Mouse (Mus musculus): ENCODE measurements at regions not wholly inside any gene's neighbourhood (a gene's known extent, or its start where the extent isn't known, plus 50 kb on each side); places are given as distances from the start of the nearest gene placed in this dataset.

DNA sequence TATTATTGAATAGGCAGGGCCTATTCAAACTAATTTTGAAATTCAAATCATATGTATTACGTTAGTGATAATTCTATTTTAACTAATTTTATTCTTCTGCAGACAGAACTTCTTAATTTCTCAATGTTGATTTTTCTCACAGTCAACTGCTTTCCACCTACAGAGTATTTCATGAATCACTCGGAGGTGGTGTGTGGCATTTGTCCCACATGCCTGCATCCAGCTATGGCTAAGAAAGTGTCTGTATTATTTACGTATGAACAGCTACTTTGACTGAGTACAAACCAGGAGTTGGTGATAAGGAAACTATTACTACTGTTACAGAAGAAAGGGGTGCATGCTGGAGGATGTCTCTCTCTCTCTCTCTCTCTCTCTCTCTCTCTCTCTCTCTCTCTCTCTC lies 619.5 kb upstream of the Tle4 start:
- CTCF ChIA-PET: no interaction called here

- CTCF ChIA-PET: no interaction called here
These were observed 616.8 kb upstream of the Tle4 start for GRCm38 (mm10) chr19:15214651-15215050.

DNA sequence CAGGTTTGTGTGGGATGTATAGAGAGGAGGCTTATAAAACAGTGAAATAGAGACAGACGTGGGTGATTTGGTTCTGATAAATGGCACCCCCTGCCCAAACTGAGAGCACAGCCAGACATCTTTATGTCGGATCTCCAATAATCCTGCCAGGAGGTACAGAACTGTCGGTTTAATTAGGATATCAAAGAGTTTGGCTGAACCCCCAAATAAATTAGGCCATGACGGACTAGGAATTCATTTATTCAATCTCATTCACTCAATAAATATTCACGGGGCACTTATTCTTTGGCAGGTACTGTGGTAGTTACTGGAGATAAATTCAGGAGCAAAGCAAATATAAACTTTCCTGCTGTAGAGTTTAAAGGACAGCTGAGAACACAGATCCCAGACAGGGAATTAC lies 615.0 kb upstream of the Tle4 start:
- CTCF ChIA-PET: no interaction called here

GRCm38 (mm10) chr19:15203039-15203438 lies 605.2 kb upstream of the Tle4 start:
- CTCF ChIA-PET: no interaction called here

DNA sequence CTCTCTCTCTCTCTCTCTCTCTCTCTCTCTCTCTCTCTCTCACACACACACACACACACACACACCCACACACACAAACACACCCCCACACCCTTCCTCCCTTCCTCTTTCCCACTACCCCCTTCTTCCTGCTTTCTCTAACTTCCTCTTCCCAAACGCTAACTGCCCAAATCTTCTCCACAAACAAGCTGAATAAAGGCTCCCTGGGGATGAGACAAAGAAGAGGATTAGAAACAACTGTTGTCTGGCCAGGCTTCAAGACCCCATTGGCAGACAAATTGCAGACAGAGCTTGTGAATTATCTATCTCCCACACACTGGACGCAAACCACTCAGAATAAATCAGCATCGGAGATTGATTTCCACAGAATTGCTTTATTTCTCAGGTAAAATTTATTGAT lies 603.4 kb upstream of the Tle4 start:
- CTCF ChIA-PET: no interaction called here

DNA sequence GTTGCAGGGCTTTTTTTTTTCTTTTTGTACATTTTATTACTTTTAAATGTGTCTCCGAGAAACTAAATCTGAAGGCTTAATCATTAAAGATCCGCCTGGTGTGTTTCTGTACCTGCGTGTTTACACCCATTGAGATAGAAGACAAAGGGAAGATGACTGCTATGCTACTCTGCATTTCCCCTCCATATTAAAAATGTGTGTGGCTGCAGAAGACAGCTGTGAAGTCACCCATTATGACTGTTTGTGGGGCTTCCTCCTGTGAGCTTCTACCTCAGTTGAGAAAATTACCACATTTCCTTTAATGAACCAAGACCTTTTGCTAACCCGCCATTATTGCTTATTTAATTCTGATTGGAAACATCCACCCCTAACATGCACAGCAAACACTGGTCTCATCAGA lies 602.9 kb upstream of the Tle4 start:
- CTCF ChIA-PET: no interaction called here

DNA sequence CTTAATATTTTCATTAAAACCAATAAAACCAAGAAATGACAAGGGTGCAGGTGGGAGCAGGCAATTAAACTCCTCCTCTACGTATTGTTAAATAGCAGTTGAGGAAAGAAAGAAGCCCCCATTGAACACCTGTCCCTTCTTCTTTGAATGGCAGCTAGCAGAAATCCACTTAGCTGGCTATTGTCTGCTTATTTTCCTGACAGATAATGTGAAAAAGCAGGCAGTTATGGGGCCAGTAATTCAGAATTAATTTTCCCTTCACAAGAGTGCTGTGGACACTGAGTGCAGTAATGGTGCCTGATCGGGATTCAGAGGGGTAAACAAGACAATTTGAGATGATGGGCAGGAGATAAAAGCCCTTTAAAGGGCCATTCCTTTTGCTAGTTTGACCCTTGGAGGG lies 602.5 kb upstream of the Tle4 start:
- CTCF ChIA-PET: no interaction called here

DNA sequence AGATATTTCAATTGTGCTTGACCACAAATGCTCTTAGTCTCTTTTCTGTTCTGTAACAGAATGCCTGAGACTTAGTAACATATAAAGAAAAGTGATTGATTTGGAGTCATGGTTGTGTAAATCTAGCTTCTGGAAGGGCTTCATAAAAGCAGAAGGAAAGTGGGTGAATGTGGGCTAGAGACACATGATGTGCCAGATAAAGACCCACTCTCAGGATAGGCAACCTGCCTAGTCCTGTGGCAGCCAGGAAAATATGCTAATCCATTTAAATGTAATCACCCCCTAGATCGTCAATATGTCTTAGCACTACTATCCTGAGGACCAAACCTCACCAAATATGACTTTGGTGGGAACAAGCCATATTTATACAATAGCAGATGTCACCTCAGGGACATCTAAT lies 601.8 kb upstream of the Tle4 start:
- CTCF ChIA-PET: no interaction called here

DNA sequence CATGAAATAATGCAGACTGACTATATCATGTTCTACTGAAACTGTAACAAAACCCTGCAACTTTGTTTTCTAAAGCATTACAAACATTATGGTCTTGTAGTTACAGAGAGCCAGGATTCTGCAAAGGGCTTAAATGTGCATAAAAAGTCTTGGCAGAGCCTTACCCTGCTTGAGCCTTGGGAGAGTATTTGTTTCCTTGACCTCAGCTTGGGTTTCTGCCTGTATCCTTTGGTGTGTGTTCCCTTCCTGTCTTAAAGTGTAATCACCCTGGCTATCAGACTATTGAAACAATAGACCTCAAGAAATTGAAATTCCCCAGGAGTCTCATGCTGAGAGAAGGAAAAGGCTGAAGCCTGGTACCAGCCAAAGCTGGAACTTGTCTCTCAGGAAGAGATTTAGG lies 577.4 kb upstream of the Tle4 start:
- CTCF ChIA-PET: no interaction called here

DNA sequence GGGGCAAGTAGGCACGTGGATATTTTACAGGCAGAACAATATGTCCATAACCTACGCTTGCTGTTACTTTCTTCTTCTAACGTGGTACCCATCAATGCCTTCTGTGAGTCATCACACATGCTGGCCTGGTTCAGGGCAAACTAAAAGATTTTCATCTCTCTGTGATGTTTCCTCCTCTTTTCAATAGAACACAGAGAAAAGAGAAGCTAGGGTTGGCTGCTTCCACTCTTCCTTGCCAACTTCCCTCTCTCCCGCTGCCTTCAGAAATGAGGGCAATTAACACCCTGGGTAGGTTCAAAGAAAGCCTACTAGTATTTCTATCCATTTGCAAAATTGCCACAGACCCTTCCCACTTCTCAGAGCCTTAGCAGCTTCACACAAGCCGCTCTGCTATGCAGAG lies 575.5 kb upstream of the Tle4 start:
- CTCF ChIA-PET: no interaction called here

DNA sequence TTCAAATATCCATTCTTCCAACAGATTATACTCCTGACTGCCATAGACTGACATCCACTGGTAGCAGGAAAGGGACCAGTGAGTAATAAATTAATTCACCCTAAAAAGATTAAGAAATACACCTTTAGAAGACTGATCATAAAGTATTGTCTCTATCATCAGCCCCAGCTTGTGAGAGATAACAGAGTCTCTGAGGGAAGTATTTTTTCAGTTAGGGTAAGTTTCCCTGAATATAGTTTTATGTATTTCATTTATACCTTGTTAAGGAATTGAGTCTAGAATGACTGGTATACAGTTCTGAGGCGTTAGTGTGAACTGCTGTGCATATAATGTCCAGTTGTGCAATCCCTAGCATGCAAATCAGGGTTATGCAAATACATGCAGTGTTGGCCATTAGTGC lies 569.3 kb upstream of the Tle4 start:
- CTCF ChIA-PET: no interaction called here

GRCm38 (mm10) chr19:15160641-15161040 lies 562.8 kb upstream of the Tle4 start:
- CTCF ChIA-PET: no interaction called here

DNA sequence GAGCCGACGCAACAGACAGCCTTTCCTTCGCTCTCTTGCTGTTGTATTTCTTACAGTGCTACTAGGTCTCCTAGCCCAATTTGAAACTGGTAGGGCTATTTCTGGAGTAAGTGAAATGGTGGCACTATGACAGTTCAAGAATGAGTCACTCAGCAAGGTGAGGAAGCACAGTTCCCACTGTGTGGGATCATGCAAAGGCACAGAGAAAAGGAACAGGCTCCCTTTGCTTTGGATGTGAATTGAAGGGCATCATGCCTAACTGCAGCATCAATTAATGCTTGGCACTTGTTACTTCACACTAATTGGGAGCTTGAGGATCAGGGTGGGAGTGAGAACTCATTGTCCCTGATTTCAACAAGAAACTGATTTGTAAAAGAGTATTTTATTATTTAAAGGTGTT lies 560.8 kb upstream of the Tle4 start:
- CTCF ChIA-PET: no interaction called here

DNA sequence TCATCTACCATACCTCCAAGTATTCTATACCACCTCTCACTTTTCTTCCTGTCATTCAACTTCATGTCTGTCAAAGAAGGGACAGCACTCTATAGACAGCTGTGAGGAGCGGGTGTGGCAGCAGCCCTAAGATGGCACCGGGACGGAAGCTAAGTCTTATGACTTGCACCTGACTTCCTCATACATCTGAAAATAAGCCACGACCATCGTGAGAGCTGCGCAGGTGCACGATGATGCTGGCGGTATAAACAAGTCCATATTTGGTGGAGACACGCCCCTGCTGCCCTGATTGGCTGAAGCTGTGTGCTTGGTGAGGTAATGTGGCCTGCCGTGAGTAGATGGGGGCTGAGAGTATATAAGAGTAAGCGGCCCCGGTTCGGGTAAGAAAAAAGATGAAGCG lies 560.3 kb upstream of the Tle4 start:
- CTCF ChIA-PET: no interaction called here

DNA sequence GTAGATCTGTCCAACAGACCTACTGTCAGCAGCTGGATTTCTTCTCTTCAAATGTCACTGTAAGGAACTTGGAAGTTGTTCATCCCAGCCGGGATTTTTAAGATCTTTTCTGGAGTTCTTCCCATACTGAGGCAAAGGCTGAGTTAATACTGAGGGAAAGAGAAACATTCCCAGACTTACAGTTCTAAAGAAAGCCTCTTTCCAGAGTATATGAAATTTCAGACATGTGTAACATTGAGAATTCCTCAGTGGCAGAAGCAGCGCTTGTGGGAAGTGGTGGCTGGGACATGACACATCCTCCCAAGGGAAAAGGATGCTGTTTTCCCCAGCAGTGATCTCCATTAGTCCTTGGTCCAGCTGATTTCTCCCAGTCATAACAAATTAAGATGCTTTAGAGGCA lies 556.8 kb upstream of the Tle4 start:
- CTCF ChIA-PET: no interaction called here

- CTCF ChIA-PET: no interaction called here
These were observed 548.5 kb upstream of the Tle4 start for GRCm38 (mm10) chr19:15146325-15146724.

GRCm38 (mm10) chr19:15127122-15127521 lies 529.3 kb upstream of the Tle4 start:
- CTCF ChIA-PET: no interaction called here

- CTCF ChIA-PET: no interaction called here
These were observed 510.7 kb upstream of the Tle4 start for GRCm38 (mm10) chr19:15108441-15109026.

GRCm38 (mm10) chr19:15095054-15095453 lies 497.2 kb upstream of the Tle4 start:
- CTCF ChIA-PET: no interaction called here

DNA sequence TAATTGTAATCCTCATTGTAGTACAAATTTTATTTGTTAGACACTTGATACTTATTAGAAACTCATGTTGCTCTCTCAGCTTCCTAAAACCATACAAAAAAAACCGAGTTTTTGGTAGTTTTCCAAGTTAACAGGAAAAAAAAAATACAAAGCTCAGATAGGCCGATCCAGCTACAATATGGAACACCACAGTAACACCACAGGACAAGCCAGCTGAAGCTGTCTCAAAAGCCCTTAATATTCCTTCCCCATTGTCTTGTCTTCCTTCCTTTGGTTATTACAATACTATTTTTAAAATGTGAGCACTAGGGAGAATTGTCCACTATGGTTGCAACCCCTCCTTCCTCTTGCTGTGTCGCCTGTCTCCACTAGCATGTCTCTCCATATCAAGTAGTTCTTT lies 495.7 kb upstream of the Tle4 start:
- CTCF ChIA-PET: no interaction called here

- CTCF ChIA-PET: no interaction called here
These were observed 482.8 kb upstream of the Tle4 start for GRCm38 (mm10) chr19:15080638-15081037.

GRCm38 (mm10) chr19:15057801-15058200 lies 459.9 kb upstream of the Tle4 start:
- CTCF ChIA-PET: no interaction called here

- CTCF ChIA-PET: interaction anchor here (0.5 kb wide), 1 partner anchor 588 kb away, joined by 6 read pairs; no protein-coding TSS in a partner anchor
These were observed 455.8 kb upstream of the Tle4 start for GRCm38 (mm10) chr19:15053582-15054141.

DNA sequence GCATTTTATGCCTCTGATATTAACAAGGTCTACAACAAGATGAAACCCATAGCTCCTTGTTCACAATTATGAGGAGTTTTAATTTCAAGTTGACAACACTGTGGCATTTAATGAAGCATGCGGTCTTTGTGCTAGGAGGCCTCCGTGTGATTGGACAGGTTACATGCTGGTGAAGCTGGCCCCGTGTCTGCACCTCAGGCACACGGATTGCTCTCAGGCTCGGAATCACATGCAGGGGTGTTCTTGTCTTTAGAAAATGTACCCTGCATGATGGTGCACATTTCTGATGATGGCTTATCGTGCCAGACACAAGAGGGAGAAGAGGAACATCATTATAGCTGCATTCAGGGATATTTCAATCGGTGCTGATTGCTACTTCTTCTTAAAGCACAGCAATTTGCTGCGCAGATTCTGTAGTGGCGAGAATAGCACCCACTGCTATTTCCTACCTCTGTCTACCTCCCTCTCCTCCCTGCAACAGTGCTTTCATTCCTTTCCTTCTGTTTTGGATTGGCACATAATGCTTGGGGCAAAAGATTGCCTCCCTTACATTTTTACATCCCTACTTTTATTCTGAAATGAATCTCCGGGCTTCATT lies 454.9 kb upstream of the Tle4 start:
- CTCF ChIA-PET: interaction anchor here (0.5 kb wide), 1 partner anchor 71 kb away, joined by 3 read pairs; no protein-coding TSS in a partner anchor

Measured in spleen, embryonic (tissue).